Mouse (Mus musculus): ENCODE data around the gene Thrb.

Gene Thrb

DNA sequence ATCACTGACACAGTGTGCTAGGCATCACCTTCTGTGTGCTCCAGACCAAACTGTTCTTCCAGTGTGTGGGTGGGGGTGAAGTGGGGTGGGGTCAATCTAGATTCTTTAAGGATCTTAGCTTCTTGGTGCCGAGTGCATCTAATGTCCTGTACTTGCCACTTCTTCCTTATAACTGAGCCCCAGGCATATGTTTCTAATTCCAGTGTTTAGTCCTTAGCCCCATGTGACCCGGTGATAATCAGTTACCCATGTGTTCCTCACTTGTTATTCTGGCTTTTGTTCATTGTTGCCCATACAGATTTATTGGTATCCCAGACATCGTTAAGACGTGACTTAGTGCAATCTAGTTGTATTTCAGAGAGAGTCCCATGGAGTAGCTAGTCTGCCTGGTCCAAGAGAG lies 121.9 kb downstream of the Thrb start:
- CTCF ChIA-PET = no interaction called here

- CTCF ChIA-PET = no interaction called here
Measured at GRCm38 (mm10) chr14:17784207-17784806, 124.2 kb downstream of the Thrb start.

GRCm38 (mm10) chr14:17785370-17785769 lies 125.3 kb downstream of the Thrb start:
- CTCF ChIA-PET = no interaction called here

DNA sequence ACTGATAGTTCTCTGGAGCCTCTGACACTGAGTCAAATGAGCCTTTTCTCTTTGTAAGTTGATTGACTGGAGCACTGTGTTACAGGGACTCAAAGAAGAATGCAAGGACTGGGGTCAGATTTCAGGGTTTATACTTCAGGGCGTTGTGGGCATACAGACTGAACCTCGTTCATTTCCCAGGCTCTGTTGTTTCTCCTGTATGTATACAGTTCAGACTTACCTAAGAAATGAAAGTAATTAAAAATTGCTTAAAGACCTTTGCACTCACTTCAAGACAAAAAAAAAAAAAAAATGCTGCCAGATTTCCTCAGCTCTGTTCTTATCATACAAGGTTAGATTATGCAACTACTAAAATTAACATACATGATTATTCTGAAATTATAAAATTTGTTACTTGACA lies 126.2 kb downstream of the Thrb start:
- CTCF ChIA-PET = no interaction called here

DNA sequence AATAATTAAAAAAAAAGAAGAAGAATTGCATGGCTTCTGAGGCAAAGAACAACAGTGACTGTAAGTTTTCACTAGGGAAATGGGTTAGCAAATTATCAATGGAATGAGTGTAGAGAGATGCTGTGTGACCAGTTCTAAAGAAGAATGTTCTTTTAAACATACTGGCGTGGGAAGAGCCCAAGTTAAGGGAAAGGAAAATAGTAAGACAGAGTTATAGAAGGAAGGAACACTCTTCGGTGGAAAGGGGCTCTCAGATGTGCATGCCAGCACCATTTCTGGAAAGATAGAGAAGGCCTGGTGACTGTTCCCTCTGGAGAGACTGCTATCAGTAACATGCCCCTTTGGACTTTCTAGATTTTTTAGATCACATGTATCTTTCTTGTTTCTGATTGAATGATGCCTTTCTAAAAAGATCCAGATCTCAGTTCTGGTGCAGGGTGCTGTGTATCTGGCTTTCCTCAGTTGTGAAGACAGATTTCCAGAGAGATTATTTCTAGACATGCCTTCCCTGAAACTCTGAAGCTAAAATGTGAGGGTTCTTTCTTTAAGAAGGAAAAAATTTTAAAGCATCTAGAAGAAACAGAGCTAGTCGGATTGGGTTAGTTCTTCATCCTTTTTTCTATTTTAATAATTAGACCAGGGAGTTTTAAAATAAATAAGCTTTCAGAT lies 144.0 kb downstream of the Thrb start:
- CTCF ChIA-PET = no interaction called here

DNA sequence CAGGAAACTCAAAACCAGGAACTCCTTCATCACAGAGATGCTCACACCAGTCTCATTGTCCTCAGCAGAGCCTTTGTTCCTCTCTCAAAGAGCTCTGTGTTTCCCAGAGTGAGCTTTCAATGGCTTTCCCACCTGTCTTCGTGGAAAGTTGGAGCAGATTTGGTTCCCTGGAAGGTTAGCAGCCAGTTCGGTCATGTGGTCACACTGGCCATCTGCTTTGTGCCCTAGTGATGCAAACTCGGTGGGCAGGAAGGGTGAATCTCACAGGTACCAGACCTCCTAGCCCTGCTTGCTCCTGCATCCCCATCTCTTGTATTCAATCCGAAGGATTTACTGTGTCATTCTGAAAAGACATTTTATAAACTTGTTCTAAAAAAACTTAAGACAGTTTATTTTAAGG lies 151.0 kb downstream of the Thrb start:
- CTCF ChIA-PET = no interaction called here

- CTCF ChIA-PET = no interaction called here
Measured at GRCm38 (mm10) chr14:17812414-17812813, 152.4 kb downstream of the Thrb start.

DNA sequence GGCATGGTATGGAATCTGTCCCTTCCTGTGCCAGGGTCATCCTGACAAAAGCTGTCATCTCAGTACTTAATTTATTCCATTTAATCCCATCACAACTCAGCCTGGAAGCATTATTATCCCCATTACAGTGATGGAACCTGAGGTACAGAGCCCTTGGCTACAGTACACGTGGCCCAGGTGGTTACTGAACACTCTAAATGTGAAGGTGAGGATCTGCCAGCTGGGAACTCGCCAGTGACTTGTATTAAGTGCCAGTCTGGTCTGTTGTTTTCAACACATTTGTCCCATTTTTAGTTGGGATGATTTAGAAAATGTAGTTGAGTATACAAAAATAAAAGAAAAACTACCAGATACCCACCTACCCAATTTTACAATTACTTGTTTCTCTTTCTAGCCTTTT lies 155.0 kb downstream of the Thrb start:
- CTCF ChIA-PET = no interaction called here

DNA sequence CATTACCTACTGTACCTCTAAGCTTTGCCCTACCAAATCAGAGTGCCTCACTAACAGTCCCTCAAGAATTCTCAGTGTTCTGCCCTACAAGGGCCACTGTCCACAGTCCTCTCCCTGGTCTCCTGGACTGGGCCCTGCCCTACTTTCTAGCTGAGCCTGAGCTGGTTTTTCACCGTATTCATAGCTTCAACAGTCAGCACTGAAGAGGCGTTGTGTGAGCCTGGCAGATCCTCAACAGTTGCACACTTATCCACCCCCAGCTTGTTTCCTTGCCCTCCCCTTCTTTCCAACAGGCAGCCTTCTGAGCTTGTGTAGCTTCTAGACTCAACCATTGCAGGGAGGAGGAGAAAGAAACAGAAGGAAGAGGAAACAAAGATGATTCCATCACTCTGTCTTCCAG lies 158.0 kb downstream of the Thrb start:
- CTCF ChIA-PET = no interaction called here

DNA sequence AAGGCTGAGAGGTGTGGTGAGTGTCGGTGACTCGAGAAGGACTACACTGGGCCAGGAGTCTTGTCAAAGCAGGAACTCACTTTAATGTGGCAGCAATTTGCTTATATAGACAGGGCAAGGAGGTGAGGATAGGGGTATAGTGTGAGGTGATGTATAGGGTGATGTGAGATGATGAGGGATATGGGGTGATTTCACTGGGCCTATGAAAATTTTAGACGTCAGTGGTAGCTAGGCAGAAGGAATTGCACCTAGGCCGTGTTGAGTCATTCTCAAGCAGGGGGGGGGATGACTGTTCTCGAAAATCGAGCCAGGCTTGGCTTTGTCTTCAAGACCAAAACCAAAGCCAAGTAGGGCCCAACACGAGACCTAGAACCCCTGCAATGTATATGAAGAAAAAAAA lies 162.7 kb downstream of the Thrb start:
- CTCF ChIA-PET = no interaction called here

GRCm38 (mm10) chr14:17827401-17827800 lies 167.3 kb downstream of the Thrb start:
- CTCF ChIA-PET = no interaction called here

- CTCF ChIA-PET = no interaction called here
Measured at GRCm38 (mm10) chr14:17835738-17836137, 175.7 kb downstream of the Thrb start.

DNA sequence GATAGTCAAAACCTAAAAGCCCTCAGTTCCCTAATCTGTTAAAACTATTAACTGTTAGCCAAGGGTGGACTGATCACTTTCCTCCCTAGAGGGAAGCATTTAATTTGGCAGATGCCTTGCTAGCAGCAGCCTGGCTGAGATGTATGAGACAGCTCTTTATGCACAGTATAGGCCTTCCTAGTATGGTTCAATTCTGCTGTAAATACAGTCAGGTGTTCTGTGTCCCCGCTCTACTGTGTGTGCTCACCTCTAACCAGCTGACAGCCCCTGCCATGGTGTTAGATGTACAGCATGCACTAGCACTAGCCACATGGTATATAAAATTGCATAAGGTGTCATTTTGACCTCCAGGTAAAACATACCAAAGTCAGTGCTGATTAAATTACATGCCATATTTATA lies 176.7 kb downstream of the Thrb start:
- CTCF ChIA-PET = interaction anchor here (0.6 kb wide), 1 partner anchor 1016 kb away, joined by 9 read pairs; no protein-coding TSS in a partner anchor

- CTCF ChIA-PET = no interaction called here
Measured at GRCm38 (mm10) chr14:17845003-17845697, 185.1 kb downstream of the Thrb start.

- CTCF ChIA-PET = no interaction called here
Measured at GRCm38 (mm10) chr14:17845871-17846270, 185.8 kb downstream of the Thrb start.

GRCm38 (mm10) chr14:17846700-17847099 lies 186.6 kb downstream of the Thrb start:
- CTCF ChIA-PET = no interaction called here

- CTCF ChIA-PET = no interaction called here
Measured at GRCm38 (mm10) chr14:17847211-17847610, 187.2 kb downstream of the Thrb start.

GRCm38 (mm10) chr14:17850355-17850754 lies 190.3 kb downstream of the Thrb start:
- CTCF ChIA-PET = no interaction called here

DNA sequence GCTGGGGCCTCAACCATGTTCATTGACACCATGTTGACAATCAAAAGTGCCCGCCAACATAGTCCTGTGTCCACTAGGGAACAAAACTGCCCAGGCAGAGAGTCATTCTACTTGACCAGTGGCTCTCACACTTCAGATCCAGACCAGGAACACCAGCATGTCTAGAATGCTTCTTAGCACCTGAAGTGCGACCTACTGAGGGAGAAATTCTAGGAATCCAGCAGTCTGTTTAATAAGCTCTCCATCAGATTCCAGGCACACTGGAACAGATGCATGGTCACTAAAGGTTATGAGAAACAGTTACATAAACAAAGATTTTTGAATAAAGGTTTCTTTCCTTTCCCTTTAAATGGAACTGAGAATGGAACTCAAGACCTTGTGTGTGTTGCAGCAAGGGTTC lies 192.2 kb downstream of the Thrb start:
- CTCF ChIA-PET = no interaction called here

- CTCF ChIA-PET = no interaction called here
Measured at GRCm38 (mm10) chr14:17859790-17860385, 199.8 kb downstream of the Thrb start.

DNA sequence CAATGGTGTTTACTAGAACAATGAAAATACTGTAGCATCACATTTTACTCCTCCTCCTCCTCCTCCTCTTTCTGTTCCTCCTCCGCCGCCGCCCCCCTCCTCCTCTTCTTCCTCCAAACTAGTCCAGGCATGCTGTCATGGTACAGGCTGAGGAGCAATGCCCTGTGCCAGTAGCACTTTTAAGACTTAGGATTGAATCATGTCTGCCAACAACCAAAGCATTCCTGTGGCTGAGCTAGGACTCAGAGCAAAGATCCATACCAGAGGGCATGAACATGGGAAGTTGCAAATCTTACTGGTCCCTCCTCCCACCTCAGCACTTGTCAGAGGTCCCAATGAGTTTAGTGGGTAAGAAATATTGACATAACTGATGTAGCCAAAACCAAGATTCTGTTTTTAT lies 202.6 kb downstream of the Thrb start:
- CTCF ChIA-PET = no interaction called here

DNA sequence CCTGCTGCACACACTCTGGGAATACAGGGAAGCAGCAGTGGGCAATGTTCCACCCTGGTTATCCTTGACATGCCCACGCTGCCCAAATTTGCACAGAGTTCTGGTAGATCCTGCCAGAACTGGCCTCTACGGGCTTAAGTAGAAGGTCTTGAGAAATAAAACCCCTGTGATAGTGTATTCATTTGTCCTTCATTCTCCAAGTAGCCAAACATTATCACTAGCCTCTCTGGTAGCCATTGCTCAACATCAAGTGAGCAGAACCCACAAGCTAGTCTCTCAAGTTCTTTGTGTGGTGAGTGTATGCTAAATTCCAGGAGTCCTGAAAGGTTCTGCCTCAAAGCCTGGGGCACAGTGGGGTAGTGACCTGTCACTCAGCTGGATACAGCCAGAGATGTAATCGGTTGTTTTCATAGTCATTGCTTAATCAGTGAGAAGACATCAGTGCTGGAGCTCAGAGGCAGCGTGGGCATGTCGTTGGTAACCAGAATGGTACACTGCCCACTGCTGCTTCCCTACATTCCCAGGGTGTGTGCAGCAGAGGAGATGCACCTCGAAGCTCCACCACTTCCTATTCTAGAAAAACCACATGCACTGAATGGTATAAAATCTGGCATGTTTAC lies 203.8 kb downstream of the Thrb start:
- CTCF ChIA-PET = no interaction called here

- CTCF ChIA-PET = no interaction called here
Measured at GRCm38 (mm10) chr14:17868326-17868725, 208.3 kb downstream of the Thrb start.
